In genomic region chr14:99039308-99039707, GRCm38 (mm10) we compare ENCODE assay signal across 8 mouse cellular contexts. TPM values are rescaled to one million over a fixed set of nuclear protein-coding genes. Genes with fewer than 3 reads are reported as not detected.
"Had no signal": no experiment of that assay in that cellular context is flagged by ENCODE, and none has a peak within 500 bp of the region (broad histone marks: within the 10 kb centered on the region; RNA-seq: fewer than 3 reads in every experiment).

No protein-coding gene starts in this region.

RNA-seq across cellular contexts. Expression of gene Rpl36a-ps1, which starts 45.2 kb away (rescaled TPM):
- total RNA-seq: midbrain, postnatal 0 days had no signal
- polyA plus RNA-seq: liver, adult 2 months; lung, adult 2 months; midbrain, embryonic 12.5 days; midbrain, embryonic 14.5 days; midbrain, embryonic 15.5 days; neural tube, embryonic 12.5 days; neural tube, embryonic 13.5 days had no signal
